Mouse (Mus musculus) adrenal gland, postnatal 14 days (tissue): ENCODE measurements around the gene Degs2. TPM values are rescaled to one million over a fixed set of nuclear protein-coding genes. Genes with fewer than 3 reads are reported as not detected.
A peak's percentile ranks its signal among the peaks of the same experiment; 100 is the strongest.

ENCODE experiments used
- DNase-seq: peaks from one replicate; pipeline ENCODE4 v3.0.0; 2021; ENCODE audit warnings: mixed read lengths
- microRNA-seq, 2 experiments: library from miRNA; unstranded; fragments of <30 nt; microRNA quantifications; one replicate each; pipeline ENCODE4 v1.2.0; 2021
- total RNA-seq: library from RNA; stranded (reverse); gene quantifications from 2 replicates; pipeline ENCODE4 v1.2.3, GENCODE M21; 2021

The Degs2 gene
- total RNA-seq, 1 experiment from 2014 or later, result not detected

DNA sequence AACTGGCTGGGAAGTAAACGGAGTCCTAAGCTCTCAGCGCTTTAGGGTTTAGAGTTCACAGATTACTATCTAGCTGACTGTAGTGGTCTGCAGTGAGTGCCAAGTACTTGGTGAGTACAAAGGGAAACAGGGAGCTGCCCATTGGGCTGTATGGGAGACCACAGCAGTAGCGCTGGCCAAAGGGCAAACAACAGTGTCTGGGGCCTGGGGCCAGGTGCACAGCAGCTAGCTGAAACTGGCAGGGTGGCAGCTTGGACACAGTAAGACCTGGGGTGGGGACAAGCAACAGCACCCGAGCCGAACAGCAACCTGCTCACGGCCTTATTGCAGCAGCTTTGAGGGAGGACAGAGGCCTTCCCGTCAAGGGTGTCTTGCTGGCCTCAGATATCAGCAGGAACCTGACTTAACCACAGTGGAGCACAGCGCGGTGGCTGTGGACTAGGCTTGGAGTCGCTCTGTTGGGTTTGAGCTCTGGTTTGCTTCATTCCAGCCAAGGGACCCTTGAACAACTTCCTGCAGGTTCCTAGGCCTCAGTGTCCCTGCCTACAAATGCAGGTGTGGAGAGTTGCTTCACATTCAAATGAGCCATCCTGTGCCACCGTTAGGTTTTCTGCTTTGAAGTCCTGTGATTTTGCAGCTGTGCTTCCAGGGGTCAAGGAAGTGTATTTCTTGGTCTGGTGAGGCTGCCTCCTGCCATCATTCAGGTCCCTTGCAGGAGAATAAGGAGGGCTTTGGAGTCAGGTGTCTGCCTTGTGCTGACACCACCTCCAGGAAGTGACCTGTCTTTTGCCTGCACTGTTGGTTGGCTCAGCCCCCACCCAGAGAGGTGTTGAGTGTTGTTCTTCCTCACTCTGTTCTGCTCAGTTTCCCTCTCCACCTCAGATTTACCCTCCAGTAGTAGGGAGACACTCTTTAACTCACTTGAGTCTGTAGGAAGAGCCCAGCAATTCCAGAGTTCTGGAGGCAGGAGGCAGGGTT lies 48.5 kb downstream of the Degs2 start:
- DNase-seq, result no peak

DNA sequence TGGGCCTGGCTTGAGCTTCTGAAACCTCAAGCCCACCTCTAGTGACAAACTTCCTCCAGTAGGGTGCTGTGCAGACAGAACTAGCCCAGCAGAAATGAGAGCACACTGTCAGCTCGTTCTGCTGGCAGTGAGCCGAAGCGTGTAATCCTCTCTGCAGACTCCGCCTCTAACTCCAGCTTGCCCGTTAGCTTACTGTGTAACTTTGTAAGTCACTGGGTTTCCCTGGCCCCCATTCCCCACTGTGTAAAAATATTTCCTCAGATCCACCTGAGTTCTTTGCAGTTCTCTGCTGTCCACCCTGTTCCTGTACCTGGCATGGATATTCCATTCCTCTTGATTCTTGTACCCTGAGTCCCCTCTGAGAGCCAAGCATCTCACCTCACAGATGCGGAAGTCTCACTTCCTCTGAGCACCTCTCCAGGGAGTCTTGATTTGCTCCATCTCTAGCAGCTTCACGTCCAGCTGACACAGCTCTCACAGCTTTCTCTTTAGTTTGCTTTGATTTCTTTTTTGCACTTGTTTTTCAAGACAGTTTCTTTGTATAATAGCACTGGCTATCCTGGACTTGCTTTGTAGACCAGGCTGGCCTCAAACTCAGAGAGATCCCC lies 51.0 kb downstream of the Degs2 start:
- no peak for DNase-seq

DNA sequence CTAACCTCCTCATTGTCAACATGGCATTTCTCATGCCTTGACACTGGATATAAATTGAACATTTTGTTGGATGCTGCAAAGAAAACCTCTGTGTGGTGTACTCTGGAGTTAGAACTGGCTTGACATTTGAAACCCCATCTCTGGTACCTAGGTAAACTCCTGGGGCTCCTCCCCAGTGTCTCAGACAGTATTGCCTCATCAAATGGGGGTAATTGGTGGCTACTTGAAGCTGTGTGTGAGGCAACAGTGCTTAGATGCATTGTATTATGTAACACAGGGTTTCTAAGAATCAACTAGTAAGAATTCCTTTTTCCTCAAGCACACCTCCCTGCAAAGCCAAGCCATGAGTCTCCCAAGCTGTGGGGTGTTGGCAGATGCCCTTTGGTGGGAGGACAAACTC lies 54.3 kb downstream of the Degs2 start:
- DNase-seq, result no peak

GRCm38 (mm10) chr12:108646234-108646633 lies 55.9 kb downstream of the Degs2 start:
- no peak for DNase-seq

GRCm38 (mm10) chr12:108642019-108642418 lies 60.1 kb downstream of the Degs2 start:
- DNase-seq, result no peak

DNA sequence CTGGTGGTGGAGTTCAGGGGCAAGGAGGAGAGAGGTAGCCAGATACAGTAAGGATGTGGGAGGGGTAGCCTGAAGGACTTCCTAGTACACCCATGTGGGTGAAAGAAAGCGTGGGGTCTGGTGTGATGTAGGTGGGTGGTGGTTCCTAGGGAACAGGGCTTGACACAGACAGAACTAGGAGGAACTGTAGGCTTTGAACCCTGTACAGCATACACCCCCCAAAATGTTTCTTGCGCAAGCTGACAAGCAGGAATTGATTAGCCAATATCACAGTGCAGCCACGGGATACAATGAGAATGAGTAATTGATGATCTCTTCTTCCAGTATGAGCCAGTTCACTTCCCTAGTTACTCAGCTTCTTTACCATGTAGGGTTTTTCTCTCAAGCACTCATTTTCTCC lies 63.0 kb downstream of the Degs2 start:
- DNase-seq, result no peak

- no peak for DNase-seq
Measured at GRCm38 (mm10) chr12:108637440-108637839, 64.7 kb downstream of the Degs2 start.

DNA sequence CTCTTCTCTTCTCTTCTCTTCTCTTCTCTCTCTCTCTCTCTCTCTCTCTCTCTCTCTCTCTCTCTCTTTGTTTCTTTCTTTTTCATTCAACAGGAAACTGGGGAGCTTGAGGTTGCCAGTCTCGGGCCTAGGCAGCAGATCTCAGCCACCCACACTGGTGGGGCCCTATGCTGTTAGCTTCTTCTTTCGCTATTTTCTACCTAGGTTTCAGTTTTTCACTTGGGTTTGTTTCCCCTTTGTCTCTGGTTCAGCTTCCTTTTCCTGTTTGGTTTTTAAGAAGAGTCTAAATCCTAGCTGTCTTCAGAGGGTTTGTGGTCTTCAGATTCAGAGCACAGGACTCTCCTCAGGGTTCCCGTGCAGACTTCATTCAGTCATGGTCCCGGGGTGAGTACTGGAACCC lies 66.6 kb downstream of the Degs2 start:
- no peak for DNase-seq

DNA sequence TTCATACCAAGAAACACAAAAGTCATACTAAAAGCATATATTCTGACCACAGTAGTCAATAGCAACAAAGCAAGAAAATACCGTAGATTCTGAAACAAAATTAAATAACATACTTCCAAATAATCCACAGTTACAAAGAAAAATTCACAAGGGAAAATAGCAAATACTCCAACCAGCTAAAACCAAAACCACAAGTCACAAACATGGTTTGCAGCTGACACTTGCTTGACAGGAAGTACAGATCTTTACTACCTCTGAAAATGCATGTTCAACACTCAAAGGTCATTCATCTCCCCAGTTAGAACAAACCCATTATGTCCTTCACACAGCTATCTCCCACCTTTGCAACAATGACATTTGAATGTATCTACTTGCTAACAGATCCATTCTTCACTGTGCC lies 68.1 kb downstream of the Degs2 start:
- no peak for DNase-seq

GRCm38 (mm10) chr12:108632501-108632900 lies 69.6 kb downstream of the Degs2 start:
- no peak for DNase-seq

DNA sequence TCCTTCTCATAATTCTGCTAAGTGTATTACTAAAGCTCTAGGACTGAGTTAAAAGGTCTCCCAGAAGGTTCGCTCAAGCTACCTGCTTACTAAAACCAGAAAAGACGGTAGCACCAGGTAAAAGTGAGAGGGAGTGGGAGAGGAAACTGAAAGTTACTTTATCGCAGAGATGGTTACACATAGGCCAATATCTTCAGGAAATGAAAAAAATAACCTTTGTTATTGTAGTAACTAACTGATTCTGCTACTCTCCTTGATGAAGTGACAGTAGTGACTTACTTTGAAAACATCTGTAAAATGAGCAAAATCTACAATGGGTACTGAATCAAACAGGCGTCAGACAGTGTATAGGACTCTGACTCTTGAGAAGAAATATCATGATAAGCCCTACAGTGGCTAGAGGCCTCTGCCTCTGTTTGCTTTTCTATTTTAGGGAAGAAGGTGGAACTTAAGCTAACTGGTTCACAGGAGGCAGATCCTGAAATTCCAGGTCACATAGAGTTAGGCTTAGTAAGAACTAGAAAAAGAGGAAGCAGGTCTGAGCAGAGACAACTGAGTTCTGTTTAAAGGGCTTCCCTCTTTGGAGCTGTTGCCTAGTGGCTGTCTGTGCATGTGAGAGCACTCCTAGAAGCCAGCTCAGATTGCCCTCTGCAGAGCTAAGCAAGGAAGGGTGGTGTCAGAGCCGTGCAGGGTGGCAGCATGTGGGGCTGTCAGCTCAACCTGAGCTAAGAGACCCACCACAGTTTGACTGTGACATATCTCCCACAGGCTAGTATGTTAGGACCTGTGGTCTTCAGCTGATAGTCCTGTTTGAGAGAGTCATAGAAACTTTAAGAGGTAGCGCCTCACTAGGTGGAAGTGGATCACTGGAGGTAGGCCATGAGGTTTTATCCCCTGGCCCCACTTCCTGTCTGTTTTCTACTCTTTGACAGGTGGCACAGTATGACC lies 71.1 kb downstream of the Degs2 start:
- DNase-seq, result no peak

GRCm38 (mm10) chr12:108629556-108629955 lies 72.6 kb downstream of the Degs2 start:
- DNase-seq, result peak; percentile 49

Small RNA genes within 50 kb of the gene (microRNA-seq; reads per million reads assigned to microRNA genes)
- gene Gm23872 (0 reads per million in 2 experiments), gene Mir342 (1,254 to 1,389 reads per million in 2 experiments)

Other genes starting within 250 kb of the Degs2 start
- 67.3 and 107 TPM in 2 replicates for gene Evl, start 147.6 kb downstream of the Degs2 start, total RNA-seq
- 74.2 and 77.6 TPM in 2 replicates for gene Yy1, start 90.7 kb upstream of the Degs2 start, total RNA-seq
- gene Slc25a29, start 133.6 kb upstream of the Degs2 start, total RNA-seq, result 13.5 and 16.2 TPM in 2 replicates
- 16.3 and 33.9 TPM in 2 replicates for gene Slc25a47, start 133.7 kb upstream of the Degs2 start, total RNA-seq
- gene Wdr25, start 191.3 kb upstream of the Degs2 start, total RNA-seq, result 4.9 and 6.7 TPM in 2 replicates
- 50.3 and 56.5 TPM in 2 replicates for gene Wars, start 191.9 kb upstream of the Degs2 start, total RNA-seq